Mouse (Mus musculus) hindbrain, embryonic 14.5 days (tissue): ENCODE measurements around the gene Pard3. TPM values are rescaled to one million over a fixed set of nuclear protein-coding genes. Genes with fewer than 3 reads are reported as not detected.

Source experiments
- polyA plus RNA-seq: library from polyadenylated mRNA; unstranded; fragments of >200 nt; fragmentation: Nextera tagmentation; extraction: Ambion mirVana; gene quantifications from 2 replicates; pipeline ENCODE4 v1.2.1, GENCODE M21; 2014

Gene Pard3
- polyA plus RNA-seq, 1 experiment from 2014 or later = 25.5 TPM

Other genes with a start within 250 kb of the Pard3 start
- gene Tomm20, start 118.0 kb upstream of the Pard3 start, polyA plus RNA-seq = 208 and 216 TPM in 2 replicates
- gene Rbm34, start 92.8 kb upstream of the Pard3 start, polyA plus RNA-seq = 23.2 and 24.3 TPM in 2 replicates